Mouse (Mus musculus) kidney, embryonic 16.5 days (tissue): ENCODE data around the gene Gm14412. TPM values are rescaled to one million over a fixed set of nuclear protein-coding genes. Genes with fewer than 3 reads are reported as not detected.
"Not testable (repeated sequence)": the region's sequence is repeated elsewhere in the genome, so short reads cannot be mapped to it uniquely, and the experiment has no call there.

Experiments used
- ATAC-seq: fragments of 200-750 bp; cut with Nextera tagmentation; 2 replicates; pipeline ENCODE4 v1.8.0; 2017; ENCODE audit warnings: moderate TSS enrichment; ENCODE audit not compliant: low FRiP score, low TSS enrichment
- H3K27ac ChIP-seq: fragments of 300-500 bp; sonication (generic); 2 replicates; pipeline ENCODE4 v1.5.1; 2014; ENCODE audit warnings: low read length
- H3K27me3 ChIP-seq: fragments of 300-500 bp; sonication (generic); 2 replicates; pipeline ENCODE4 v1.6.1; 2014; ENCODE audit warnings: low read length, control low read depth, mixed read lengths; ENCODE audit not compliant: insufficient read depth
- H3K36me3 ChIP-seq: fragments of 300-500 bp; sonication (generic); 2 replicates; pipeline ENCODE4 v1.6.1; 2014; ENCODE audit warnings: low read length, control low read depth, mixed read lengths; ENCODE audit not compliant: insufficient read depth
- H3K4me1 ChIP-seq: fragments of 300-500 bp; sonication (generic); 2 replicates; pipeline ENCODE4 v1.6.1; 2014; ENCODE audit warnings: low read length, control low read depth, mixed read lengths; ENCODE audit not compliant: insufficient read depth
- H3K4me2 ChIP-seq: fragments of 300-500 bp; sonication (generic); replicated peaks from 2 replicates; pipeline ENCODE4 v1.6.1; 2014; ENCODE audit warnings: low read depth, low read length
- H3K4me3 ChIP-seq: fragments of 300-500 bp; sonication (generic); 2 replicates; pipeline ENCODE4 v1.5.1; 2014; ENCODE audit warnings: mild to moderate bottlenecking, low read length
- H3K9ac ChIP-seq: fragments of 300-500 bp; sonication (generic); replicated peaks from 2 replicates; pipeline ENCODE4 v1.6.1; 2014; ENCODE audit warnings: low read length
- H3K9me3 ChIP-seq: fragments of 300-500 bp; sonication (generic); 2 replicates; pipeline ENCODE4 v1.6.1; 2016; ENCODE audit warnings: low read length, control low read depth
- WGBS: fragments of 180-500 bp; shearing (Covaris S2); extraction: QIAGEN DNeasy Blood & Tissue Kit; methylation state at CpG from one replicate; pipeline ENCODE4 v1.1.7; 2014; 5-methylcytosine and 5-hydroxymethylcytosine counted together
- polyA plus RNA-seq: library from polyadenylated mRNA; unstranded; fragments of >200 nt; fragmentation: Nextera tagmentation; extraction: Ambion mirVana; gene quantifications from 2 replicates; pipeline ENCODE4 v1.2.1, GENCODE M21; 2015

Gm14412 gene
- polyA plus RNA-seq, result 0.14 and 0.40 TPM in 2 replicates

- H3K27ac ChIP-seq, H3K36me3 ChIP-seq, H3K9me3 ChIP-seq, H3K27me3 ChIP-seq, H3K9ac ChIP-seq, ATAC-seq, H3K4me1 ChIP-seq, H3K4me3 ChIP-seq, H3K4me2 ChIP-seq: not testable (repeated sequence)
- WGBS, result 86% methylated on average over 2 of the region's 2 CpGs
These were observed at the start of gene Gm14412 for GRCm38 (mm10) chr2:177324257-177324733. Gm14412 (minus strand) TSS chr2:177324307.

- H3K9ac ChIP-seq, H3K27ac ChIP-seq, H3K4me1 ChIP-seq, H3K36me3 ChIP-seq, H3K27me3 ChIP-seq, H3K9me3 ChIP-seq, H3K4me2 ChIP-seq, ATAC-seq, H3K4me3 ChIP-seq: not testable (repeated sequence)
- WGBS, result 75% methylated on average over 3 of the region's 4 CpGs
These were observed 5.7 kb upstream of the Gm14412 start for GRCm38 (mm10) chr2:177329661-177330292.

GRCm38 (mm10) chr2:177321361-177321760 lies 2.7 kb downstream of the Gm14412 start:
- not testable (repeated sequence) for H3K4me2 ChIP-seq, H3K27ac ChIP-seq, ATAC-seq, H3K4me3 ChIP-seq, H3K4me1 ChIP-seq, H3K9ac ChIP-seq, H3K9me3 ChIP-seq, H3K36me3 ChIP-seq, H3K27me3 ChIP-seq

GRCm38 (mm10) chr2:177320786-177321320 lies 3.3 kb downstream of the Gm14412 start:
- not testable (repeated sequence) for H3K27ac ChIP-seq, H3K4me2 ChIP-seq, H3K36me3 ChIP-seq, H3K27me3 ChIP-seq, H3K4me3 ChIP-seq, H3K4me1 ChIP-seq, H3K9me3 ChIP-seq, H3K9ac ChIP-seq, ATAC-seq
- 53% methylated on average over 2 of the region's 2 CpGs for WGBS

GRCm38 (mm10) chr2:177318996-177319395 lies 5.1 kb downstream of the Gm14412 start:
- Histone ChIP-seq H3K36me3 (no peaks in the 10 kb centered on the region), H3K4me1 (no peaks in the 10 kb centered on the region), H3K9ac (no peak overlapping the region), H3K4me2 (no peak overlapping the region), H3K4me3 (no peak overlapping the region), H3K27ac (no peak overlapping the region), H3K9me3 (no peaks in the 10 kb centered on the region), H3K27me3 (no peaks in the 10 kb centered on the region)
- ATAC-seq, result no peak
- WGBS, result 84% methylated on average over 1 of the region's 1 CpGs

GRCm38 (mm10) chr2:177309627-177310026 lies 14.5 kb downstream of the Gm14412 start:
- not testable (repeated sequence) for H3K4me3 ChIP-seq, H3K27ac ChIP-seq, ATAC-seq, H3K27me3 ChIP-seq, H3K36me3 ChIP-seq, H3K9ac ChIP-seq, H3K4me1 ChIP-seq, H3K9me3 ChIP-seq, H3K4me2 ChIP-seq
- 88% methylated on average over 4 of the region's 4 CpGs for WGBS

GRCm38 (mm10) chr2:177304980-177305379 lies 19.1 kb downstream of the Gm14412 start:
- H3K4me2 ChIP-seq, H3K27me3 ChIP-seq, H3K4me3 ChIP-seq, H3K4me1 ChIP-seq, ATAC-seq, H3K36me3 ChIP-seq, H3K9ac ChIP-seq, H3K9me3 ChIP-seq, H3K27ac ChIP-seq: not testable (repeated sequence)
- WGBS, result no CpG with 5 or more reads among the region's 2 CpGs

- 36% methylated on average over 3 of the region's 3 CpGs for WGBS
These were observed 40.4 kb downstream of the Gm14412 start for GRCm38 (mm10) chr2:177283701-177284100.

GRCm38 (mm10) chr2:177277754-177278153 lies 46.4 kb downstream of the Gm14412 start:
- WGBS, result 84% methylated on average over 2 of the region's 2 CpGs
- not testable (repeated sequence) for H3K36me3 ChIP-seq, H3K4me1 ChIP-seq, H3K4me2 ChIP-seq, ATAC-seq, H3K27me3 ChIP-seq, H3K9ac ChIP-seq, H3K27ac ChIP-seq, H3K4me3 ChIP-seq, H3K9me3 ChIP-seq

More at GRCm38 (mm10) chr2:177283701-177284100, 40.4 kb downstream of the Gm14412 start:
- not testable (repeated sequence) for H3K9me3 ChIP-seq, H3K27me3 ChIP-seq, H3K27ac ChIP-seq, H3K4me1 ChIP-seq, ATAC-seq, H3K36me3 ChIP-seq, H3K4me3 ChIP-seq, H3K9ac ChIP-seq, H3K4me2 ChIP-seq

GRCm38 (mm10) chr2:177272237-177272636 lies 51.9 kb downstream of the Gm14412 start:
- H3K36me3 ChIP-seq, ATAC-seq, H3K27ac ChIP-seq, H3K27me3 ChIP-seq, H3K9me3 ChIP-seq, H3K9ac ChIP-seq, H3K4me2 ChIP-seq, H3K4me3 ChIP-seq, H3K4me1 ChIP-seq: not testable (repeated sequence)
- 74% methylated on average over 2 of the region's 2 CpGs for WGBS
